Mouse (Mus musculus) MEL (cell line): Measurements from ENCODE around the gene Dock4. TPM values are rescaled to one million over a fixed set of nuclear protein-coding genes. Genes with fewer than 3 reads are reported as not detected.

ENCODE experiments used
- DNase-seq: peaks from one replicate; pipeline ENCODE4 v3.0.0; 2011; ENCODE audit warnings: low read depth, low spot score
- H3K27ac ChIP-seq: 2 replicates; pipeline ENCODE4 v1.5.1; 2012; ENCODE audit warnings: low read depth, mild to moderate bottlenecking, control low read depth, low read length, moderate library complexity; ENCODE audit not compliant: control insufficient read depth
- H3K27me3 ChIP-seq, 2 experiments: fragments of 150-350 bp in 1 of 2; sonication (generic) in 1 of 2; 2 replicates each; pipeline ENCODE4 v1.6.1; 2012; ENCODE audit warnings: low read length in 2 of 2, mild to moderate bottlenecking in 2 of 2, improper control_type of control experiment in 1 of 2, moderate library complexity in 1 of 2; ENCODE audit not compliant: insufficient read depth in 2 of 2, control insufficient read depth in 1 of 2
- H3K36me3 ChIP-seq, 2 experiments: 2 replicates each; pipeline ENCODE4 v1.6.1; 2012 to 2014; ENCODE audit warnings: low read length in 2 of 2, improper control_type of control experiment in 1 of 2, inconsistent platforms in 1 of 2, mild to moderate bottlenecking in 1 of 2; ENCODE audit not compliant: insufficient read depth in 2 of 2, control insufficient read depth in 1 of 2
- H3K4me1 ChIP-seq, 2 experiments: fragments of 150-350 bp in 1 of 2; sonication (generic) in 1 of 2; 2 replicates each; pipeline ENCODE4 v1.6.1; 2012; ENCODE audit warnings: low read length in 2 of 2, improper control_type of control experiment in 1 of 2, mild to moderate bottlenecking in 1 of 2; ENCODE audit not compliant: insufficient read depth in 2 of 2, control insufficient read depth in 1 of 2
- H3K4me3 ChIP-seq, 2 experiments: fragments of 150-350 bp in 1 of 2; sonication (generic) in 1 of 2; 2 replicates each; pipeline ENCODE4 v1.5.1; 2012; ENCODE audit warnings: low read depth in 2 of 2, low read length in 2 of 2, mild to moderate bottlenecking in 2 of 2, moderate library complexity in 2 of 2, control low read depth in 1 of 2, improper control_type of control experiment in 1 of 2; ENCODE audit not compliant: control insufficient read depth in 1 of 2, insufficient read depth in 1 of 2
- H3K79me2 ChIP-seq: 2 replicates; pipeline ENCODE4 v1.6.1; 2012; ENCODE audit warnings: mild to moderate bottlenecking, low read length, moderate library complexity; ENCODE audit not compliant: control insufficient read depth, poor library complexity, insufficient read depth
- H3K9ac ChIP-seq: 2 replicates; pipeline ENCODE4 v1.6.1; 2012; ENCODE audit warnings: low read depth, mild to moderate bottlenecking, control low read depth, low read length, moderate library complexity; ENCODE audit not compliant: control insufficient read depth, poor library complexity, severe bottlenecking
- H3K9me3 ChIP-seq: fragments of 150-350 bp; sonication (generic); replicated peaks from 2 replicates; pipeline ENCODE4 v1.6.1; 2012; ENCODE audit warnings: mild to moderate bottlenecking, low read length, improper control_type of control experiment, moderate library complexity; ENCODE audit not compliant: insufficient read depth
- BHLHE40 ChIP-seq: IDR thresholded peaks from 2 replicates; pipeline ENCODE4 v1.6.1; 2012; ENCODE audit warnings: low read depth, mild to moderate bottlenecking, inconsistent platforms, low read length, improper control_type of control experiment, borderline replicate concordance
- CHD1 ChIP-seq: IDR thresholded peaks from 2 replicates; pipeline ENCODE4 v1.6.1; 2012; ENCODE audit warnings: low read depth, mild to moderate bottlenecking, inconsistent platforms, low read length, improper control_type of control experiment
- CTCF ChIP-seq, 3 experiments: IDR thresholded peaks in 2 of 3; conservative IDR thresholded peaks in 1 of 3; 2 replicates each; pipeline ENCODE4 v1.5.1; 2011 to 2012; ENCODE audit warnings: low read length in 3 of 3, low read depth in 2 of 3, mild to moderate bottlenecking in 2 of 3, improper control_type of control experiment in 1 of 3, inconsistent platforms in 1 of 3, mixed read lengths in 1 of 3, moderate library complexity in 1 of 3; ENCODE audit not compliant: control insufficient read depth in 1 of 3, insufficient read depth in 1 of 3, poor library complexity in 1 of 3, severe bottlenecking in 1 of 3
- EP300 ChIP-seq, 2 experiments: IDR thresholded peaks; 2 replicates each; pipeline ENCODE4 v1.6.1; 2011; ENCODE audit warnings: improper control_type of control experiment in 2 of 2, low read length in 2 of 2, low read depth in 1 of 2, mild to moderate bottlenecking in 1 of 2
- ETS1 ChIP-seq: IDR thresholded peaks from 2 replicates; pipeline ENCODE4 v1.6.1; 2012; ENCODE audit warnings: low read depth, mild to moderate bottlenecking, inconsistent platforms, low read length, improper control_type of control experiment, moderate library complexity
- GATA1 ChIP-seq: IDR thresholded peaks from 2 replicates; pipeline ENCODE4 v1.6.1; 2011; ENCODE audit warnings: low read depth, low read length, improper control_type of control experiment
- HCFC1 ChIP-seq: IDR thresholded peaks from 2 replicates; pipeline ENCODE4 v1.6.1; 2012; ENCODE audit warnings: low read depth, mild to moderate bottlenecking, inconsistent platforms, low read length, improper control_type of control experiment, moderate library complexity
- JUND ChIP-seq: IDR thresholded peaks from 2 replicates; pipeline ENCODE4 v1.6.1; 2011; ENCODE audit warnings: low read depth, mild to moderate bottlenecking, improper control_type of control experiment, low read length
- MAFK ChIP-seq: IDR thresholded peaks from 2 replicates; pipeline ENCODE4 v1.6.1; 2011; ENCODE audit warnings: low read depth, mild to moderate bottlenecking, low read length, improper control_type of control experiment, borderline replicate concordance
- MAX ChIP-seq: IDR thresholded peaks from 2 replicates; pipeline ENCODE4 v1.6.1; 2011; ENCODE audit warnings: low read length, improper control_type of control experiment
- MAZ ChIP-seq: IDR thresholded peaks from 2 replicates; pipeline ENCODE4 v1.6.1; 2012; ENCODE audit warnings: low read depth, mild to moderate bottlenecking, inconsistent platforms, low read length, improper control_type of control experiment
- MEF2A ChIP-seq: IDR thresholded peaks from 2 replicates; pipeline ENCODE4 v1.6.1; 2014; ENCODE audit warnings: low read depth, mild to moderate bottlenecking, inconsistent platforms, low read length, improper control_type of control experiment; ENCODE audit not compliant: poor library complexity, insufficient replicate concordance, severe bottlenecking; ENCODE audit errors: extremely low read depth
- MXI1 ChIP-seq: IDR thresholded peaks from 2 replicates; pipeline ENCODE4 v1.6.1; 2011; ENCODE audit warnings: mild to moderate bottlenecking, low read depth, low read length, improper control_type of control experiment
- NELFE ChIP-seq: IDR thresholded peaks from 2 replicates; pipeline ENCODE4 v1.6.1; 2011; ENCODE audit warnings: low read depth, low read length, improper control_type of control experiment
- POLR2A ChIP-seq, 2 experiments: IDR thresholded peaks; 2 replicates each; pipeline ENCODE4 v1.6.1; 2011 to 2012; ENCODE audit warnings: low read length in 2 of 2, mild to moderate bottlenecking in 2 of 2, control low read depth in 1 of 2, improper control_type of control experiment in 1 of 2, low read depth in 1 of 2, moderate library complexity in 1 of 2; ENCODE audit not compliant: control insufficient read depth in 1 of 2, insufficient read depth in 1 of 2, poor library complexity in 1 of 2
- POLR2AphosphoS2 ChIP-seq: IDR thresholded peaks from 2 replicates; pipeline ENCODE4 v1.6.1; 2011; ENCODE audit warnings: low read length, improper control_type of control experiment
- POLR2AphosphoS5 ChIP-seq: IDR thresholded peaks from 2 replicates; pipeline ENCODE4 v1.6.1; 2012; ENCODE audit warnings: low read depth, borderline replicate concordance, mild to moderate bottlenecking, inconsistent platforms, low read length, moderate library complexity, mixed read lengths
- TCF12 ChIP-seq: IDR thresholded peaks from 2 replicates; pipeline ENCODE4 v1.6.1; 2014; ENCODE audit warnings: low read depth, mild to moderate bottlenecking, inconsistent platforms, low read length, improper control_type of control experiment, moderate library complexity
- UBTF ChIP-seq: IDR thresholded peaks from 2 replicates; pipeline ENCODE4 v1.6.1; 2012; ENCODE audit warnings: low read depth, mild to moderate bottlenecking, inconsistent platforms, low read length, improper control_type of control experiment, moderate library complexity, borderline replicate concordance; ENCODE audit not compliant: insufficient read depth
- ZKSCAN1 ChIP-seq: IDR thresholded peaks from 2 replicates; pipeline ENCODE4 v1.6.1; 2012; ENCODE audit warnings: low read depth, mild to moderate bottlenecking, inconsistent platforms, low read length, improper control_type of control experiment, moderate library complexity
- polyA plus RNA-seq, 2 experiments: library from polyadenylated mRNA; stranded (reverse) in 1 of 2; unstranded in 1 of 2; fragments of >175 nt in 1 of 2; fragments of >200 nt in 1 of 2; gene quantifications; 2 replicates each; pipeline versions ENCODE4 v1.2.1 to v1.2.4; 2012; ENCODE audit warnings: low replicate concordance in 2 of 2, low read depth in 1 of 2; ENCODE audit not compliant: insufficient read length in 2 of 2, insufficient read depth in 1 of 2, missing spikeins in 1 of 2
- total RNA-seq: library from RNA; depleted of rRNA; stranded (reverse); fragments of 300-350 nt; gene quantifications from 2 replicates; pipeline ENCODE4 v1.2.3, GENCODE M21; 2012

Dock4 gene
- total and polyA plus RNA-seq, 3 experiments, result 0.08 to 0.17 TPM; not detected in 1

GRCm38 (mm10) chr12:40486047-40486837 lies 40.5 kb downstream of the Dock4 start:
- H3K4me1 ChIP-seq, result no peaks in the 10 kb centered on the region
- no peak overlapping the region for H3K27ac ChIP-seq
- H3K27me3 ChIP-seq, result peaks cover 0 to 3% of the 10 kb centered on the region in 2 experiments; a peak in 3 of 4 replicates
- TF ChIP-seq EP300 (IDR thresholded peaks at IDR 0.05; ENCODE audit: low read depth in 1 of 2, low read length in 2 of 2), result no peak
- no peak for TF ChIP-seq MAX
- TF ChIP-seq BHLHE40, result no peak
- no peak for TF ChIP-seq NELFE
- TF ChIP-seq MAFK, result no peak
- no peak for TF ChIP-seq TCF12
- no peak for TF ChIP-seq GATA1
- no peak for TF ChIP-seq CTCF (IDR thresholded peaks at IDR 0.05 in 2 of 3, conservative IDR thresholded peaks at IDR 0.05 in 1 of 3; ENCODE audit: control insufficient read depth in 1 of 3, insufficient read depth in 1 of 3, low read depth in 2 of 3, low read length in 3 of 3, poor library complexity in 1 of 3, severe bottlenecking in 1 of 3)
- TF ChIP-seq JUND, result no peak
- TF ChIP-seq POLR2AphosphoS2, result no peak
- TF ChIP-seq UBTF, result no peak
- TF ChIP-seq HCFC1, result no peak
- no peak for TF ChIP-seq MAZ
- no peak for TF ChIP-seq POLR2A (IDR thresholded peaks at IDR 0.05; ENCODE audit: control insufficient read depth in 1 of 2, insufficient read depth in 1 of 2, low read depth in 1 of 2, low read length in 2 of 2, poor library complexity in 1 of 2)
- no peak for TF ChIP-seq MXI1
- no peak for TF ChIP-seq MEF2A
- TF ChIP-seq ETS1, result no peak
- TF ChIP-seq CHD1, result no peak
- TF ChIP-seq ZKSCAN1, result no peak
- TF ChIP-seq POLR2AphosphoS5, result no peak
- no peak overlapping the region for H3K4me3 ChIP-seq
- H3K79me2 ChIP-seq, result no peaks in the 10 kb centered on the region
- no peak for DNase-seq
- no peaks in the 10 kb centered on the region for H3K9me3 ChIP-seq
- H3K9ac ChIP-seq, result no peak overlapping the region
- no peaks in the 10 kb centered on the region for H3K36me3 ChIP-seq
